Mouse (Mus musculus): ENCODE results near the gene Mblac1.
A peak's percentile ranks its signal among the peaks of the same experiment; 100 is the strongest.

Mblac1 gene

GRCm38 (mm10) chr5:138193771-138194727 is at the start of gene Mblac1:
Gene Mblac1 (plus strand): TSS chr5:138194314.
- DNase-seq (ENCODE audit: low spot score in 2 of 2) = peak; percentile 80 to 84

DNA sequence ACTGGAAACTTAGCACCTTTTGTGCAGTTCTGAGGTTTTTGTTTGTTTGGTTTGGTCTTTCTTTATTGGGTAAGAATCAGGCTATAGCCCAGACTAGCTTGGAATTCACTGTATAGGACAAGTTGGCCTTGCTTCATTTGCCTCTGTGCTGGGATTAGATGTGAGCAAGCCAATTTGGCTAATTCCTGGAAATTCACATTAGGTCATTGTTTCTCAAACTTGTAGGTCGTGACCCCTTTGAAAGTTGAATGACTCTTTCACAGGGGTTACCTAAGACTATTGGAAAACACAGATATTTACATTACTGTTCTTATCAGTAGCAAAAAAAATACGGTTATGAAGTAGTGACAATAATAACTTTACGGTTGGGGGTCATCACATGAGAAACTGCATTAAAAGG is 39.7 kb upstream of the Mblac1 start:
- DNase-seq (ENCODE audit: low spot score in 2 of 2) = no peak

DNA sequence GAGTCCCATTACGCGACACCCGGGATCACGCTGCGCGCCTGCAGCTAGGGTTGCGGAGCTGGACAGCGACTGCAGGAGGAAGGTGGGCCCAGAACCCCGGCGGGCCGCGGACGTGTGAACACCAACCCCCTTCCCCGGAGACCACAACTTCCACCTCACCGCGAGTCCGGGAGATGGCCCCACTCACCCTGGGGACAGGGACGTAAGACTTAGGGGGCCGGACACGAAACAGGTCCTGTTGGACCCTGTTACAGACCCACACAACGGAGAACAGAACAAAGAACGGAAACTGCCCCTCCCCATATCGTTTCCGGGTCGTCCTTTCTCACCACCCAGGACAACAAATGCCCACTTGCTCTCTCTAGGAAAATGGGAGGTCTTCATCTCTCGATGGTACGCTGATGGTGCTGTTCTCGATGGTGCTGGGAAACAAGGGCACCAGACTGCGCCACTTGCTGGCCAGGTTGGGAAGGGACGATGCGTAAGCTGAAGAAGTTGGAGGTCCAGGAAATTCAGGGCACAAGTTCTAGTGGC is 38.6 kb upstream of the Mblac1 start, which contains the start of gene Zfp113:
Gene Zfp113 (minus strand): TSS at position 302 of the 534 bp plus-strand sequence.
- peak; percentile 81 to 86 for DNase-seq (ENCODE audit: low spot score in 2 of 2)

- no peak for DNase-seq (ENCODE audit: low spot score in 2 of 2)
These were observed 33.8 kb upstream of the Mblac1 start for GRCm38 (mm10) chr5:138160224-138160762.

GRCm38 (mm10) chr5:138160842-138161665 is 33.1 kb upstream of the Mblac1 start, which contains the start of gene Cops6:
Gene Cops6 (plus strand): TSS chr5:138161071.
- peak; percentile 90 to 94 for DNase-seq (ENCODE audit: low spot score in 2 of 2)

GRCm38 (mm10) chr5:138163046-138163445 is 31.1 kb upstream of the Mblac1 start:
- DNase-seq (ENCODE audit: low spot score in 2 of 2) = no peak

DNA sequence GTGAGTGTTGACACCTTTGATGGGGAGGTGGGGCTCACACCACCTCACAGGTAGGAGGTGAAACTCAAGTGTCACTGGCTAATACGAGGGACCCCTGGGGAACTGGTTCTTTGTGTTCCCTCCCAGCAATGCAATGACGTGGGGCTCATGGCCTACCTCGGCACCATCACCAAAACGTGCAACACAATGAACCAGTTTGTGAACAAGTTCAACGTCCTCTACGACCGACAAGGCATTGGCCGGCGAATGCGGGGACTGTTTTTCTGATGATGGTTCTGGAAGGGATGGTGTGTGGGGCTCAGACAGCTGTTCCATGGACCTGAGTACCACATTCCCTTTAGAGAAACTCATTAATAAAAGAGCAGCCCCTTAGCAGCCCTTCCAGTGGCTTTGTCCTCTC is 30.5 kb upstream of the Mblac1 start:
- DNase-seq (ENCODE audit: low spot score in 2 of 2) = no peak

- no peak for DNase-seq (ENCODE audit: low spot score in 2 of 2)
These were observed 28.5 kb upstream of the Mblac1 start for GRCm38 (mm10) chr5:138165594-138165993.

GRCm38 (mm10) chr5:138170936-138171561 is 23.1 kb upstream of the Mblac1 start:
- DNase-seq (ENCODE audit: low spot score in 2 of 2) = peak; percentile 93 to 97

DNA sequence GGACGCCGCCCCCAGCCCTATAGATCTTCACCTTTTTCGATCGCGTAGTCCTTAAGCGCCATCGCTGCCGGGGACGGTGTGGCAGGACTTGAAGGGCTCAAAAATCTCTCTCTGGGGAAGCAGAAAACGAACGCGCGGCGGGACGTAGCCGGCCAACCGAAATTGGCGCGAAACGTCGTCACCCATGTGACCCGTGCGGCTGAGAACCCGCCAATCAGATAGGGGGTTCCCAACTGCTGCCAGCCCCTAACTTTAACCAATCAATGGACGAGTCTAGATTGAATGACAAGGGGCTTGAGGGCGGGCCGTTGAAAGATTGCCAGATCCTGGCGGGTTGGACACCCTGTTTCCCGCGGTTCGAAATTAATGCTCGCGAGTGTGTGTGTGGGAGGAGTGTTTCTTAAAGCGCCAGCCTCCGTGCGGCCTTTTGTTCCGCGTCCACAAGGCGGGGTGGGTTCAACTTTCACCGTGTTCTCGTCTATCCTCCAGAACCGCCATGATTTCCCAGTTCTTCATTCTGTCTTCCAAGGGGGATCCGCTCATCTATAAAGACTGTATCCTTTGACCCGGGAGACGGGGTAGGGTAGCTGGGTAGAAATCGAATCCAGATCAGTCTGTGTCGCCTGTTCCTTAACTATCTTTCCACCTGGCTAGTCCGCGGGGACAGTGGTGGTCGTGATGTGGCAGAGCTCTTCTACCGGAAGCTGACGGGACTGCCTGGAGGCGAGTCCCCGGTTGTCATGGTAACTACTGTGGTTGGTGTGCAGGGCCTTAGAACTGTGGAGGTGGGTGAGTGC is 22.2 kb upstream of the Mblac1 start, which contains the start of the genes Ap4m1 and Mcm7:
Gene Ap4m1 (plus strand): TSS at position 308 of the 797 bp plus-strand sequence.
Gene Mcm7 (minus strand): TSS at position 728 of the 797 bp plus-strand sequence.
- DNase-seq (ENCODE audit: low spot score in 2 of 2) = peak; percentile 99

DNA sequence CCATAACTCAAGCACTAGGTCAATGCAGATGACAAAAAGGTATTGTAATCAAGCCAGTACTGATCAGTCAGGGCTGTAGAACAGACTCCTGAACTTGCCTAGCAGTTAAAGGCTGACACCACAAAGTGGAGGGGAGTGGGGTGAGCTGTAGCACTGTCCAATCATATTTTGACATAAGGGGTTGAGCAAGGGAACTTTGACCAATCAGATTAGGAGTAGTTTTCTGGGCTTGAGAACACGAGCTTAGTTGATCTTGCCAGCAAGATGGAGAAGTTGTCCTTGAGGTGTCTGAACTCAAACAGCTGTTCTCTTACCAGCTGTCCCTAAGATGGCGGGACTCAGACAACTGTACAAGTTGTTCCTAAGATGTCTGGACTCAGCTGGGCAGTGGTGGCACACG is 20.9 kb upstream of the Mblac1 start:
- no peak for DNase-seq (ENCODE audit: low spot score in 2 of 2)

GRCm38 (mm10) chr5:138186950-138187638 is 7.0 kb upstream of the Mblac1 start, which contains the start of the genes Taf6 and Cnpy4:
Gene Taf6 (minus strand): TSS chr5:138187451.
Gene Cnpy4 (plus strand): TSS chr5:138187485.
- peak; percentile 73 to 81 for DNase-seq (ENCODE audit: low spot score in 2 of 2)

- peak; percentile 49 to 54 for DNase-seq (ENCODE audit: low spot score in 2 of 2)
These were observed 6.3 kb upstream of the Mblac1 start for GRCm38 (mm10) chr5:138187661-138188306.

- DNase-seq (ENCODE audit: low spot score in 2 of 2) = peak in 1 of 2 experiments; percentile 27
These were observed 736 bp downstream of the Mblac1 start for GRCm38 (mm10) chr5:138194755-138195345.

DNA sequence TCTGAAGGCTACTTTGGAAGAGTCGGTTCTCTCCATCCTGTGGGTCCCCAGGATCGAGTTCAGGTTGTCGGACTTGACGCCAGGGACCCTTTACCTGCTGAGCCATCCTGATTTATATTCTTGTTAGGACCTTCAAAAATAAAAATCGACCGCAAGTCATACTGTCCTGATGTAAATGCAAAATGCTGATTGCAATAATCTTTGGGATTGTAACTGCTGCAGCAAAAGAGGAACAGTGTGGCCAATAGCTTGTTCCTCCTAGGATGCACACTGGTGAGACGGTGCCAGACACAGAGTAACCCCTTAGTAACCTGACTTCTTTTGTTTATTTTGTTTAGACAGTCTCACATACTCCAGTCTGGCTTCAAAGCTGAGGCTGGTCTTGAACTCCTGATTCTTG is 1.3 kb downstream of the Mblac1 start:
- no peak for DNase-seq (ENCODE audit: low spot score in 2 of 2)

DNA sequence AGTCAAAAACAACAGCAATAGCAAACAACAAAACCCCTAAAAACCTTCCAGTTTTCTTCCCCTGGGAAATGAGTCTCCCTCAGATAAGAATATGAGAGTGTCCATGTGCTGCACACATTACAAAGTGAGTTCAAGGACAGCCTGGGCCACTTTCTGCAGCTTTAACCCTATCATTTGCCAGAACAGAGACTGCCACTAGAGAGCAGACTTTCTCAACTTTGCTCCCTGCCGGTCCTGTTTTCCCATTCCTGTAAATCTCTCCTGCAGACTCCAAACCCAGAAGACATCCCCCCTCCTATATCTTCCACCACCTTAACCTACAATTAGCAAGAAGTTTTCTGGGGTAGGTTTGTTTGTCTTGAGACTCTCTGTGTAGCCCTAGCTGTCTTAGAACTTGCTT is 5.5 kb downstream of the Mblac1 start:
- DNase-seq (ENCODE audit: low spot score in 2 of 2) = no peak

GRCm38 (mm10) chr5:138202086-138202485 is 8.0 kb downstream of the Mblac1 start:
- no peak for DNase-seq (ENCODE audit: low spot score in 2 of 2)

GRCm38 (mm10) chr5:138207253-138207652 is 13.1 kb downstream of the Mblac1 start:
- DNase-seq (ENCODE audit: low spot score in 2 of 2) = peak in 1 of 2 experiments; percentile 19
